Mouse (Mus musculus): ENCODE measurements around the gene Tns4.

DNA sequence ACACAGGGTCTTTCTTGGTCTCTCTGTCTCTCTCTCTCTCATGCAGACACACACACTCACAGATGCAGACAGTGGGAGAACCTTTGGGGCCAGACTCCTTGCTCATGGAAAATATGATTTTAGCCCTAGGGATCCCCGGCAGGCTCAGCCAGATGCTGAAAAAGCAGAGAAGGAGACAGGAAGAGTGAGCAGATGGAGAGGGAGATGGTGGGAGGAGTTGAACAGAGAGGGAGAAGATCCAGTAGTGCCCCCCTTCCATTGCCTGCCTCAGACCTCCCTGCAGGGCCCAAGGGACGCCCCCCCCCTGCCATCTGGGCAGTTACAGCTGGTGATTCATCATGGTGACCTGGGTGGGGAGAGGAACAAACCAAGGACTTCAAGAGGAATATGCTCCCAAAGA is 41.5 kb downstream of the Tns4 start:
- TF ChIP-seq CTCF (IDR thresholded peaks at IDR 0.05; ENCODE audit: low read depth, low read length) (no peak), EP300 (IDR thresholded peaks at IDR 0.05; ENCODE audit: insufficient read depth, low read depth, low read length) (no peak), POLR2A (IDR thresholded peaks at IDR 0.05; ENCODE audit: insufficient read depth, low read length) (no peak)
